In genomic region chr8:84357631-84358371, GRCm38 (mm10) we compare ENCODE assay signal across 9 mouse cellular contexts. TPM values are rescaled to one million over a fixed set of nuclear protein-coding genes. Genes with fewer than 3 reads are reported as not detected.
DNase-seq lines count a peak whose midpoint lies in the region; ATAC-seq and TF ChIP-seq lines count a peak whose summit lies in the region.
"Had no signal": no experiment of that assay in that cellular context is flagged by ENCODE, and none has a peak within 500 bp of the region (broad histone marks: within the 10 kb centered on the region; RNA-seq: fewer than 3 reads in every experiment).

No protein-coding gene starts in this region.

- TF ChIP-seq EP300 in lung, postnatal 0 days (IDR thresholded peaks at IDR 0.05) = no peak

- H3K9me3 ChIP-seq in hindbrain, embryonic 11.5 days (ENCODE audit: control insufficient read depth, low read length) = no peaks in the 10 kb centered on the region
- H3K9me3 ChIP-seq in lung, postnatal 0 days (ENCODE audit: low read length) = no peaks in the 10 kb centered on the region

- H3K4me2 ChIP-seq in hindbrain, embryonic 11.5 days (replicated peaks; ENCODE audit: low read depth, low read length) = no peak overlapping the region
- H3K4me2 ChIP-seq in lung, postnatal 0 days (replicated peaks; ENCODE audit: low read depth, low read length) = no peak overlapping the region

- no peak overlapping the region for H3K27ac ChIP-seq in hindbrain, embryonic 11.5 days (ENCODE audit: low read depth, low read length)
- H3K27ac ChIP-seq in lung, postnatal 0 days (ENCODE audit: low read length) = no peak overlapping the region

- H3K9ac ChIP-seq in hindbrain, embryonic 11.5 days (ENCODE audit: low read depth, low read length) = no peak overlapping the region
- H3K9ac ChIP-seq in lung, postnatal 0 days (replicated peaks; ENCODE audit: low read depth) = no peak overlapping the region

- no peaks in the 10 kb centered on the region for H3K4me1 ChIP-seq in hindbrain, embryonic 11.5 days (replicated peaks; ENCODE audit: control insufficient read depth, insufficient read depth, low read length)
- no peaks in the 10 kb centered on the region for H3K4me1 ChIP-seq in lung, postnatal 0 days (ENCODE audit: insufficient read depth, low read depth, low read length)

- H3K4me3 ChIP-seq in hindbrain, embryonic 11.5 days (ENCODE audit: low read depth, low read length) = no peak overlapping the region
- H3K4me3 ChIP-seq in lung, postnatal 0 days (ENCODE audit: low read depth, low read length) = no peak overlapping the region
- H3K4me3 ChIP-seq: myocyte had no signal

- peak; percentile 98 for TF ChIP-seq CTCF in lung, postnatal 0 days (IDR thresholded peaks at IDR 0.05)

- ATAC-seq in frontal cortex, adult (ENCODE audit: low TSS enrichment) = peak; percentile 86
- ATAC-seq in hindbrain, embryonic 11.5 days (ENCODE audit: low FRiP score) = peak; percentile 73
- peak; percentile 88 for ATAC-seq in lung, postnatal 0 days

- peak; percentile 67 for DNase-seq in Muller cell, postnatal 12 days (ENCODE audit: inconsistent ontology term)
- DNase-seq in cerebellum, adult 9-10 months = peak; percentile 94
- DNase-seq in hindbrain, embryonic 11.5 days (ENCODE audit: low spot score) = peak; percentile 87
- peak; percentile 55 for DNase-seq in layer of hippocampus, adult 9-11 months
- DNase-seq in lung, postnatal 0 days (ENCODE audit: low spot score) = peak; percentile 91
- peak; percentile 82 for DNase-seq in ovary, postnatal 14 days (ENCODE audit: low spot score)
- peak; percentile 48 to 81 for DNase-seq in thymus, postnatal 10 days (ENCODE audit: low spot score in 2 of 2)

- H3K27me3 ChIP-seq in hindbrain, embryonic 11.5 days (ENCODE audit: control insufficient read depth, insufficient read depth, low read length) = no peaks in the 10 kb centered on the region
- peaks cover 1% of the 10 kb centered on the region; the same call in 1 of the 2 replicates for H3K27me3 ChIP-seq in lung, postnatal 0 days (replicated peaks; ENCODE audit: insufficient read depth, low read length)

- H3K36me3 ChIP-seq in hindbrain, embryonic 11.5 days (ENCODE audit: control insufficient read depth, insufficient read depth, low read length) = no peaks in the 10 kb centered on the region
- H3K36me3 ChIP-seq in lung, postnatal 0 days (ENCODE audit: insufficient read depth, low read length) = no peaks in the 10 kb centered on the region

- 30% methylated on average over 20 of the region's 20 CpGs for WGBS in hindbrain, embryonic 11.5 days
- WGBS in lung, postnatal 0 days = 14% methylated on average over 18 of the region's 20 CpGs

RNA-seq across cellular contexts. Expression of gene Cacna1a, which starts 30.4 kb away (rescaled TPM):
- 5.2 and 10.4 TPM in 2 replicates for polyA plus RNA-seq in hindbrain, embryonic 11.5 days (2014; fragmentation: Nextera tagmentation; extraction: Ambion mirVana)
- polyA plus RNA-seq in lung, postnatal 0 days (2015; fragmentation: Nextera tagmentation; extraction: Ambion mirVana) = 2.0 and 3.3 TPM in 2 replicates
